Mouse (Mus musculus) forebrain, embryonic 16.5 days (tissue): ENCODE measurements around the gene Abhd12. TPM values are rescaled to one million over a fixed set of nuclear protein-coding genes. Genes with fewer than 3 reads are reported as not detected.

ENCODE experiments used
- ATAC-seq: fragments of 200-750 bp; cut with Nextera tagmentation; 2 replicates; pipeline ENCODE4 v1.8.0; 2017; ENCODE audit warnings: mild to moderate bottlenecking, moderate library complexity
- H3K27ac ChIP-seq: fragments of 300-500 bp; sonication (generic); 2 replicates; pipeline ENCODE4 v1.5.1; 2014; ENCODE audit warnings: low read length, control low read depth
- H3K27me3 ChIP-seq: fragments of 300-500 bp; sonication (generic); replicated peaks from 2 replicates; pipeline ENCODE4 v1.6.1; 2014; ENCODE audit warnings: low read length; ENCODE audit not compliant: control insufficient read depth, insufficient read depth
- H3K36me3 ChIP-seq: fragments of 300-500 bp; sonication (generic); 2 replicates; pipeline ENCODE4 v1.6.1; 2014; ENCODE audit not compliant: control insufficient read depth, insufficient read depth
- H3K4me1 ChIP-seq: fragments of 300-500 bp; sonication (generic); replicated peaks from 2 replicates; pipeline ENCODE4 v1.6.1; 2014; ENCODE audit warnings: low read length; ENCODE audit not compliant: control insufficient read depth, insufficient read depth
- H3K4me2 ChIP-seq: fragments of 300-500 bp; sonication (generic); 2 replicates; pipeline ENCODE4 v1.6.1; 2014; ENCODE audit warnings: mild to moderate bottlenecking, low read length, control low read depth
- H3K4me3 ChIP-seq: fragments of 300-500 bp; sonication (generic); replicated peaks from 2 replicates; pipeline ENCODE4 v1.5.1; 2014; ENCODE audit warnings: mild to moderate bottlenecking, low read length, control low read depth
- H3K9ac ChIP-seq: fragments of 300-500 bp; sonication (generic); replicated peaks from 2 replicates; pipeline ENCODE4 v1.6.1; 2014; ENCODE audit warnings: low read depth, low read length, control low read depth
- H3K9me3 ChIP-seq: fragments of 300-500 bp; sonication (generic); 2 replicates; pipeline ENCODE4 v1.6.1; 2016; ENCODE audit warnings: low read length; ENCODE audit not compliant: control insufficient read depth
- WGBS: fragments of 180-500 bp; shearing (Covaris S2); extraction: QIAGEN DNeasy Blood & Tissue Kit; methylation state at CpG from one replicate; pipeline ENCODE4 v1.1.7; 2014; 5-methylcytosine and 5-hydroxymethylcytosine counted together
- polyA plus RNA-seq: library from polyadenylated mRNA; unstranded; fragments of >200 nt; fragmentation: Nextera tagmentation; extraction: Ambion mirVana; gene quantifications from 2 replicates; pipeline ENCODE4 v1.2.1, GENCODE M21; 2015

Abhd12 gene
- polyA plus RNA-seq, 1 experiment from 2014 or later, result 115 TPM

DNA sequence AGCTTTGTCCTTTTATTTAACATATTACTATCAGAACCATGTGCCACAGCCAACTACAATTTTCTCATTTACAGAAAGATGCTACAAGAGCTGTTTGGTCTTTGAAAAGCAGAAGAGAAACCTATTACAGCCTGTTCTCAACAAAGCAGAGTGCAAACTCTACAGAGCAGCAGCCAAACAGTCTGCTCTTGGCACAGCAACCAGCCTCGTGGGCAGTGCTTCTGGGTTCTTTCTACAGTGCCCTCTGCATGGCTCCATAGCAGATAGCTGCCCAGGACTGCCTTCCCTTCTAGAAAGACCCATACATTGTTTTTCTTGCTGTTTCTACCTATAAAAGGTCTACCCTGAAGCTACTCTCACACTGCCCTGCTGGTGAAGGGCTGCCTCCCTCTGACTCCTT lies 59.7 kb downstream of the Abhd12 start:
- Histone ChIP-seq H3K4me1 (peaks cover 10% of the 10 kb centered on the region), H3K9ac (no peak overlapping the region), H3K4me3 (no peak overlapping the region), H3K9me3 (no peaks in the 10 kb centered on the region), H3K27me3 (no peaks in the 10 kb centered on the region), H3K4me2 (no peak overlapping the region), H3K36me3 (no peaks in the 10 kb centered on the region; the same call in 1 of the 2 replicates), H3K27ac (no peak overlapping the region)
- 43% methylated on average over 1 of the region's 1 CpGs for WGBS
- ATAC-seq, result no peak; the same call in 1 of the 2 replicates

DNA sequence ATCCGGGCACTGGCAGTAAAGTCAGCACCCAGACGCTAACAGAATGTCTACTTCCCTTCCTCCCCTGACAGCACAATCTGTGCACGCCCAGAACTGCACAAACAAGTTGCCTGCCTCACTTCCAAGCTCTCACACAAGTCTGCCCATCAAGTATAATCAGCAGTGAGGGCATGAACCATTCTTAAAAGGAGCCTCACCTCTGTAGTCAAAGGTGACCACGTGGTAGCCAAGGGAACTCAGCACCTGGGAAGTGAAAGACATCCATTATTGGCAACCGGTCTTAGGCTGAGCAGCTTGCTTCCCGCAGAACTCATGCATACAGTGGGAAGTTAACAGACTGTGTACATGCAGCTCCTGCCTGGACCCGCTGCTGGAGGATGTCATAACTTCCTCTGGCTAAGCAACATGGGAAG lies 62.5 kb downstream of the Abhd12 start:
- H3K9me3 ChIP-seq, result no peaks in the 10 kb centered on the region
- no peak overlapping the region for H3K4me2 ChIP-seq
- H3K36me3 ChIP-seq, result peaks cover 2% of the 10 kb centered on the region; the same call in 1 of the 2 replicates
- H3K9ac ChIP-seq, result no peak overlapping the region
- H3K4me3 ChIP-seq, result no peak overlapping the region
- 81% methylated on average over 7 of the region's 7 CpGs for WGBS
- H3K4me1 ChIP-seq, result peaks cover 6% of the 10 kb centered on the region; the same call in 1 of the 2 replicates
- no peaks in the 10 kb centered on the region for H3K27me3 ChIP-seq
- no peak overlapping the region; the same call in 1 of the 2 replicates for H3K27ac ChIP-seq
- ATAC-seq, result no peak

DNA sequence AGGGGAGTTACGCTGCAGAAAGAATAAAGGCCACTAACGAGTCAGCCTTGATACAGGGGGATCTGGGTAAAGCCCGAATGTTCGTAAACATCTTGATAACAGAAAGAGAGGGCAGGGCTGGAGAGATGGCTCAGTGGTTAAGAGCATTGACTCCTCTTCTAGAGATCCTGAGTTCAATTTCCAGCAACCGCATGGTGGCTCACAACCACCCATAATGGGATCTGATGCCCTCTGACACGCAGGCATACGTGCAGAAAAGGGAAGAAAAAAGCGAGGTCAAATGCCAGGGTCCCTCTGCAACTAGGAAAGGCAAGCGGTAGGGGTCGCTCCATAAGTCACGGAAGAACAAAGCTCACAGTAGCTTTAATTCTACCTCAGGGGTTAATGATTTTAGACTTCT lies 63.4 kb downstream of the Abhd12 start:
- no peaks in the 10 kb centered on the region for H3K9me3 ChIP-seq
- ATAC-seq, result no peak
- H3K4me3 ChIP-seq, result no peak overlapping the region
- no peak overlapping the region for H3K4me2 ChIP-seq
- H3K36me3 ChIP-seq, result 0 out of 2 replicates have a peak, but pooled peaks cover 2% of the 10 kb centered on the region
- H3K27ac ChIP-seq, result no peak overlapping the region
- 73% methylated on average over 11 of the region's 11 CpGs for WGBS
- no peaks in the 10 kb centered on the region for H3K27me3 ChIP-seq
- peaks cover 6% of the 10 kb centered on the region; the same call in 1 of the 2 replicates for H3K4me1 ChIP-seq
- no peak overlapping the region for H3K9ac ChIP-seq

DNA sequence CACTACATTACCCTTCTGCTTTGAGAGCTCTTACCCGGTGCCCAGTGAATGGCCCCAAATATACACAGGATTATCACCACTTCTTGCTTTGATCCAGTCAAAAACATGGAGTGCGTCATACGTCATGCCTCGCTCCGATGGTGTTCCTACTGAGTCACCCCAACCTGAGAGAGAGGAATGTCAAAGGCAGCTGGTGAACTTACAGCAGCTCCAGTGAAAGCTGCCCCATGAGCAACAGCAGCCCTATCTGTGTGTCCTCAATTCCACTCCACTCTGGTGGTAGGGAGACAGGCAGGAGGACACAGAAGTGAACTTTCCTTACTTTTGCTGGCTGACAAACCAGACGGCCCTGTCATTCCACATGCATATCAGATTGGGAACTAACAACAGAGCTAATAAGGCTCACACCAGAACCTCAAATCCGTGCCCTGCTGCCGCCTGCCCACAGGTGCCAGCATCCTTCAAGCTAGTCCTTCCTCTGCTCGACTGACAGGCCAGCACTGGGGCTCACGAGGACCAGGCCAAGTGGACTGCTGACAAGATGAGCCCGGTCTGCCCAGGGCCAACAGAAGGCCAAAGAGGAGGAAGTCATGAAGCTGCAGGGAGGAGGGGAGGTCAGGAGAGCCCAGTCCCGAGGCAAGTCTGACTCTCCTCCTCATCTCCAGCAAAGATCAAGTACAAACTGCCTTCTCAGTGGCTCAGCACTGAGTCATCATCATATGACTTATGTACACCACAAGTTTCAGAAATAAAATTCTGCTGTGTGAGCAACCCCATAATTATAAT lies 64.7 kb downstream of the Abhd12 start:
- 0 out of 2 replicates have a peak, but pooled peaks cover 2% of the 10 kb centered on the region for H3K36me3 ChIP-seq
- no peak for ATAC-seq
- WGBS, result 84% methylated on average over 12 of the region's 12 CpGs

DNA sequence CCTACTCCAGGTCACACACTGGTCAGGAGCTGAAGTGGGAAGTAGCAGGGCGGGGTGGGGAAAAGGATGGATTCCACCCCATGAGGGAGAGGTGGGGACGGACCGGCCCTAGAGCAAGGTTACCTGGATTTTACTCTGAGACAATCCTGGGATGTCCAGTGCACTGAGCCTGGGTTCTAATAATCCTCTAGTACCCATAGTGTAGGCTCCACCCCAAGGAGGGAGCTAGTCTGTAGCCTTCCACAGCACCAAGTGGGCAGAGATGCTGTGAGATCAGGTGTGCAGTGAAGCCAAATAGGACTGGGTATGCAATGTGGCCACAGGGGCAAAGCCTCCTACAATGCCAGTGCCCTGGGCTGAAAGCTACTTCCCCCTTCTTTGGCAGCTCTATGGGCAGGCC lies 66.8 kb downstream of the Abhd12 start:
- Histone ChIP-seq H3K36me3 (0 out of 2 replicates have a peak, but pooled peaks cover 4% of the 10 kb centered on the region), H3K4me2 (no peak overlapping the region), H3K4me1 (no peaks in the 10 kb centered on the region)

More for the DNA sequence above, 64.7 kb downstream of the Abhd12 start:
- Histone ChIP-seq H3K4me1 (peaks cover 4% of the 10 kb centered on the region; the same call in 1 of the 2 replicates), H3K4me3 (no peak overlapping the region), H3K27me3 (no peaks in the 10 kb centered on the region), H3K9ac (no peak overlapping the region), H3K4me2 (no peak overlapping the region), H3K9me3 (no peaks in the 10 kb centered on the region), H3K27ac (no peak overlapping the region)

DNA sequence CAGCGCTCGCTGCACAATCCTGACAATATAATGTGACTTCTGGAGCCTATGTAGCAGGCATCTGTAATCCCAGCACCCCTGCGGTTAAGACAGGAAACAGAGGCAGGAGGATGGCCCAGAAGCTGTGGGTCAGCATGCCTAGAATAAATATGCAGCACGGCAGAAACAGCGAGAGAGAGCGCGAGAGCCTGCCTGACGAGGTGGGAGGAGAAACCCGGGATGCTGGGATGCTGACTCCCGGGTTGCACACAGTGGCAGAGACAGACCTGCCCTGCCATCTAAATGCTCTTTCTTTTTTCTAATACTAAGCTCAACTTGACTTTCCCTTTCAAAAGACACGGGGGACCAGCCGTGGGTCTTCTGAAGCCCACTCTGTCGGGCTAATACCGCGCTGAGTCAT lies 67.6 kb downstream of the Abhd12 start:
- Histone ChIP-seq H3K9ac (no peak overlapping the region), H3K36me3 (0 out of 2 replicates have a peak, but pooled peaks cover 7% of the 10 kb centered on the region), H3K9me3 (no peaks in the 10 kb centered on the region), H3K27ac (no peak overlapping the region), H3K27me3 (no peaks in the 10 kb centered on the region), H3K4me1 (no peaks in the 10 kb centered on the region), H3K4me2 (no peak overlapping the region), H3K4me3 (no peak overlapping the region)
- 69% methylated on average over 15 of the region's 15 CpGs for WGBS
- no peak for ATAC-seq

More for the DNA sequence above, 66.8 kb downstream of the Abhd12 start:
- no peaks in the 10 kb centered on the region for H3K27me3 ChIP-seq
- H3K9ac ChIP-seq, result no peak overlapping the region
- 96% methylated on average over 3 of the region's 3 CpGs for WGBS
- no peak overlapping the region for H3K27ac ChIP-seq
- H3K9me3 ChIP-seq, result no peaks in the 10 kb centered on the region
- H3K4me3 ChIP-seq, result no peak overlapping the region
- ATAC-seq, result no peak

DNA sequence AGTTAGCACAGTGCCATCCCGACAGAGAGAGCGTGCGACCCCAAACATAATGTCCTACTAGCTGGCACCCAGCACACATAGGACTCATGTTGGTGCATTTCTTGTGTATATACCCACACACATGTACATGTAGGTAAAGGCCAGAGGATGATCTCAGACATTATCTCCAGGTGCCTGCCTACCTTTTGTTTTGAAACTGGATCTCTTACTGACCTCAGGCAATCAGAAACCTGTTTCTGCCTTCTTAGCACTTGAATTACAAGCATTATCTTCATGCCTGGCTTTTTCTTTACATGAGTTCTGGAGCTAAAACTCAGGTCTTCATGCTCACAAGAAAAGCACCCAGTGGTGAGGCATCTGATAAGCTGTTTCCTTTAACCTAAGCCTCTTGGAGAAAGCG lies 68.6 kb downstream of the Abhd12 start:
- Histone ChIP-seq H3K36me3 (0 out of 2 replicates have a peak, but pooled peaks cover 7% of the 10 kb centered on the region), H3K4me2 (no peak overlapping the region), H3K27ac (no peak overlapping the region), H3K27me3 (no peaks in the 10 kb centered on the region), H3K9me3 (no peaks in the 10 kb centered on the region), H3K4me1 (no peaks in the 10 kb centered on the region), H3K4me3 (no peak overlapping the region), H3K9ac (no peak overlapping the region)
- no peak for ATAC-seq
- WGBS, result 97% methylated on average over 4 of the region's 4 CpGs

DNA sequence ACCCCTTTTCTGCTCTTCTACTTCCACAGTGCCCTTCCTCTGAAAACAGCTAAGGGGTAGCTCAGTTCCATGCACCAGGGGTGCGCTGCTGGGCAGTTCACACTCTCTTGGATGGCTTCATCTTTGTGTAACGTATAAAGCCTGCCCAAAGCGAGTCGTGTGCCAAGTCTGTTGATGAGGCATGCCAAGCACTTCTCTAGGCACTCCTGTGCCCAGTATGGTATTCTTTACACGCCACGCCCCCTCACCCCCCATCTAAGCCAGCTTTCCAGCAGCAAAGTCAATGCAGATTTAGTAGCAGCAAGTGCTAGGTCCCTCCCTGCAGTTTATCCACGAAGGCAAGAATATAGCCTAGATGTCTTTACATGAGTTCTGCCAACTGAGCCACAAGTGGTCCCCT lies 69.9 kb downstream of the Abhd12 start:
- Histone ChIP-seq H3K4me3 (no peak overlapping the region), H3K36me3 (peaks cover 9% of the 10 kb centered on the region; the same call in 1 of the 2 replicates), H3K9me3 (no peaks in the 10 kb centered on the region), H3K27me3 (no peaks in the 10 kb centered on the region), H3K4me2 (no peak overlapping the region), H3K9ac (no peak overlapping the region), H3K27ac (no peak overlapping the region), H3K4me1 (no peaks in the 10 kb centered on the region)
- ATAC-seq, result no peak
- 72% methylated on average over 7 of the region's 7 CpGs for WGBS

DNA sequence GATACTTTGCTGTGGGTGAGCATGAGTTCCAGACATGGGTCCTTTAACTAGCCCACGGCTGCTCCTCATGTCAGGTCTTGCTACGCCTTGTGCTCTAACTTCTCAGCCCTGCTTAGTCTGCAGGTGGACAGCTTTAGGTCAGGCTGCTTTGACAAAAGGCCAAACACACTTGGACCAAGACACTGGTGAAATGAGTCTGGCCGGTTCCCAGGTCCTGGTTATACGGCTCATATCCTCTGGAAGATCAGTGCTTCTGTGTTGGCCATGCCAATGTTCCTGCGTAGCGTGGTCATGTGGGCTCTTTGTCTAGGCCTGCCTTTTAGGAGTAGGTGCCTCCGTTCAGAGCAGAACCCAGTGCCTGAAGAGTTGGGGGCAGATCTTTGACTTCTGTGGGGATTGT lies 72.5 kb downstream of the Abhd12 start:
- H3K4me3 ChIP-seq, result no peak overlapping the region
- no peak overlapping the region for H3K4me2 ChIP-seq
- no peaks in the 10 kb centered on the region for H3K9me3 ChIP-seq
- no peak for ATAC-seq
- no peak overlapping the region for H3K27ac ChIP-seq
- H3K9ac ChIP-seq, result no peak overlapping the region
- WGBS, result 89% methylated on average over 7 of the region's 7 CpGs
- H3K36me3 ChIP-seq, result peaks cover 17% of the 10 kb centered on the region
- no peaks in the 10 kb centered on the region for H3K4me1 ChIP-seq
- no peaks in the 10 kb centered on the region for H3K27me3 ChIP-seq
